ENCODE assay signal across 8 mouse cellular contexts in the genomic region with DNA sequence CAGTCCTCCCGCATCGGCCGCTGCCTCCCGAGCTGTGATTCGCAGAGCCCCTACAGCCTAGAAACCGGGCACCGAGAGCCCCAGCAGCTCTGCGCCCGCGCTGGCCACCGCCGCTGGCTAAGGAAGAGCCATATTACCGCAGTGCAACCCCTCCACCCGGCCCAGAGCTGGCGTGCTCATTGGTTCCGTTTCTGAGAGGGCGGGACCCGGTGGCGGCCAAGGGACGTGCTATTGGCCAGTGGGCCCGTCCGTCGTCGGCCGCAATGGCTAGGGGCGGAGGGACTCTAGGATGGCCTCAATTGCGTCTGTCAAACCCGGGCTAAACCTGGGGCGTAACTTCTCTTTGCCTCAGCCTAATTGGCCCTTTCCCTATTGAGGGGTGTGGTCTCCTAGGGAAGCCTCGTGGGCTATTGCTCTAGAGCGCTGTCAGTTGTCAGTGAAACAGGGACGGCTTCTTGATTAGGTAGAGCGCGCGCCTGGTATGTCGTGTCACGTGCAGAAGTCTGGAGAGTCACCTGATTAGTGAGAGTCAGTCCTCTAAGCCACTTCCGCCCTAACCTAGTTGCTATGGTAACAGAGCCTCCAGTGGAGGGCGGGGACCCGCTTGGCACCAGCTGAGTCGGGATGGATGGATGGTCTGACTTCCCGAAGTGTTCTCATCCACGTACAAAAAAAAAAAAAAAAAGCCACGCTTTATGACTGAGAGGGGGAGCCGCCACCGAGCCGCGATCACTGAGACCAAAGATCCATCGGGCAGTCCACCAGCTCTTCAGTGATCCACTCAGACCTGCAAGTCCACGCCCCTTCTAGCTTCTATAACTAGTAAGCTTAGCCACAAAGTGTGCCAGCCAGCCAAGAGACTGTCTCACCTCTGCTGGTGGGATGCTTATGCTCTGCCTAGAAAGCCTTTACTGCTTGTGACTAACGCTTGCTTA. TPM values are rescaled to one million over a fixed set of nuclear protein-coding genes. Genes with fewer than 3 reads are reported as not detected.
DNase-seq lines count a peak whose midpoint lies in the region; ATAC-seq lines count a peak whose summit lies in the region.

Gene Uvrag, minus strand, starts transcription at position 158 of the 935 bp plus-strand sequence.

- H3K4me3 ChIP-seq in heart, embryonic 10.5 days: peak within 1 kb of the TSS; percentile 90
- peak within 1 kb of the TSS; percentile 97 for H3K4me3 ChIP-seq in kidney, embryonic 15.5 days (replicated peaks)

- DNase-seq in B cell, adult 2 months: peak; percentile 97 to 99
- peak; percentile 100 for DNase-seq in brain, adult 2 months (ENCODE audit: low read depth, low spot score)
- DNase-seq in heart, embryonic 10.5 days (ENCODE audit: low spot score): peak; percentile 100
- DNase-seq in liver: peak; percentile 97
- DNase-seq in spleen, postnatal 4 days (ENCODE audit: low spot score in 2 of 2): peak; percentile 98

- H3K9me3 ChIP-seq in heart, embryonic 10.5 days: no peaks in the 10 kb centered on the region
- H3K9me3 ChIP-seq in kidney, embryonic 15.5 days (replicated peaks): no peaks in the 10 kb centered on the region

- ATAC-seq in erythroblast, adult 5-6 weeks (replicated peaks; ENCODE audit: low FRiP score, poor library complexity, severe bottlenecking): peak; percentile 97
- ATAC-seq in kidney, embryonic 15.5 days (replicated peaks; ENCODE audit: low FRiP score): peak; percentile 98
- ATAC-seq in monocyte, adult 5-6 weeks (replicated peaks; ENCODE audit: insufficient number of reproducible peaks, low FRiP score, low TSS enrichment, poor library complexity, severe bottlenecking): peak; percentile 90

- peaks cover 44% of the 10 kb centered on the region for H3K4me1 ChIP-seq in heart, embryonic 10.5 days
- H3K4me1 ChIP-seq in kidney, embryonic 15.5 days: peaks cover 22% of the 10 kb centered on the region

- H3K27me3 ChIP-seq in heart, embryonic 10.5 days (ENCODE audit: insufficient read depth, poor library complexity, severe bottlenecking): no peaks in the 10 kb centered on the region
- H3K27me3 ChIP-seq in kidney, embryonic 15.5 days: no peaks in the 10 kb centered on the region

- H3K9ac ChIP-seq in kidney, embryonic 15.5 days: peak within 1 kb of the TSS; percentile 86

- H3K36me3 ChIP-seq in heart, embryonic 10.5 days: no peaks in the 10 kb centered on the region
- no peaks in the 10 kb centered on the region for H3K36me3 ChIP-seq in kidney, embryonic 15.5 days

- WGBS in heart, embryonic 10.5 days: 1% methylated on average over 51 of the region's 51 CpGs
- WGBS in kidney, embryonic 15.5 days: under 1% methylated on average over 51 of the region's 51 CpGs

- peak within 1 kb of the TSS; percentile 93 for H3K27ac ChIP-seq in heart, embryonic 10.5 days
- peak within 1 kb of the TSS; percentile 89 for H3K27ac ChIP-seq in kidney, embryonic 15.5 days

- H3K4me2 ChIP-seq in kidney, embryonic 15.5 days: peak within 1 kb of the TSS; percentile 73

RNA-seq across cellular contexts. Expression of gene Uvrag, which starts in this region (rescaled TPM):
- total RNA-seq in erythroblast, adult 5-6 weeks (2015; ENCODE audit: low replicate concordance): 8.4 and 8.5 TPM in 2 replicates
- total RNA-seq in erythroblast, adult 5-6 weeks (2017; ENCODE audit: low replicate concordance): 6.6 and 9.3 TPM in 2 replicates
- polyA plus RNA-seq in heart, embryonic 10.5 days (2016; fragmentation: Nextera tagmentation; extraction: Ambion mirVana): 15.2 and 17.0 TPM in 2 replicates
- polyA plus RNA-seq in kidney, embryonic 15.5 days (2015; fragmentation: Nextera tagmentation; extraction: Ambion mirVana): 19.1 and 22.6 TPM in 2 replicates
- total RNA-seq in monocyte, adult 5-6 weeks (2017): 90.8 to 94.9 TPM (median 92.1 TPM) in 3 replicates

Comparison
In these comparisons a context has a peak if more than half of its experiments do, and no peak if none do; other contexts are left out.
1. Peak in every context shown above with its lines: DNase-seq, ATAC-seq, H3K4me3 ChIP-seq and H3K27ac ChIP-seq.